Comparison of ENCODE assay signal across 19 mouse cellular contexts in genomic region chr1:156669208-156669983, GRCm38 (mm10). TPM values are rescaled to one million over a fixed set of nuclear protein-coding genes. Genes with fewer than 3 reads are reported as not detected.
DNase-seq lines count a peak whose midpoint lies in the region; ATAC-seq and TF ChIP-seq lines count a peak whose summit lies in the region.
"Had no signal": no experiment of that assay in that cellular context is flagged by ENCODE, and none has a peak within 500 bp of the region (broad histone marks: within the 10 kb centered on the region; RNA-seq: fewer than 3 reads in every experiment).

No protein-coding gene starts in this region.

- H3K9me3 ChIP-seq in ES-Bruce4 (replicated peaks; ENCODE audit: control insufficient read depth, insufficient read depth, low read length, poor library complexity, severe bottlenecking) = no peaks in the 10 kb centered on the region
- no peaks in the 10 kb centered on the region for H3K9me3 ChIP-seq in lung, embryonic 16.5 days (ENCODE audit: control insufficient read depth, low read length)
- H3K9me3 ChIP-seq in intestine, embryonic 15.5 days = no peaks in the 10 kb centered on the region
- H3K9me3 ChIP-seq in liver, embryonic 12.5 days (replicated peaks) = no peaks in the 10 kb centered on the region
- H3K9me3 ChIP-seq: embryonic facial prominence, embryonic 12.5 days; hindbrain, embryonic 13.5 days; kidney, embryonic 15.5 days; liver, embryonic 15.5 days had no signal

- H3K27me3 ChIP-seq in ES-Bruce4 (ENCODE audit: control insufficient read depth, insufficient read depth, low read length, poor library complexity, severe bottlenecking) = no peaks in the 10 kb centered on the region
- no peaks in the 10 kb centered on the region for H3K27me3 ChIP-seq in lung, embryonic 16.5 days (ENCODE audit: control insufficient read depth, insufficient read depth, low read depth, low read length)
- H3K27me3 ChIP-seq in small intestine, adult 2 months (ENCODE audit: control insufficient read depth, insufficient read depth, low read length) = no peaks in the 10 kb centered on the region
- no peaks in the 10 kb centered on the region for H3K27me3 ChIP-seq in intestine, embryonic 15.5 days (replicated peaks)
- H3K27me3 ChIP-seq in liver, embryonic 12.5 days (replicated peaks) = peaks cover 16% of the 10 kb centered on the region; the same call in 1 of the 2 replicates
- H3K27me3 ChIP-seq: kidney, embryonic 15.5 days had no signal

- no peak overlapping the region for H3K4me2 ChIP-seq in lung, embryonic 16.5 days (ENCODE audit: low read depth, low read length)
- no peak overlapping the region for H3K4me2 ChIP-seq in intestine, embryonic 15.5 days (replicated peaks)
- H3K4me2 ChIP-seq in liver, embryonic 12.5 days = no peak overlapping the region
- H3K4me2 ChIP-seq: embryonic facial prominence, embryonic 12.5 days; hindbrain, embryonic 13.5 days; kidney, embryonic 15.5 days; liver, embryonic 15.5 days had no signal

- no peak for TF ChIP-seq CTCF in ES-Bruce4 (IDR thresholded peaks at IDR 0.05; ENCODE audit: low read depth, low read length)
- no peak for TF ChIP-seq CTCF in small intestine, adult 2 months (IDR thresholded peaks at IDR 0.05; ENCODE audit: extremely low read depth, insufficient read length, insufficient replicate concordance, low read depth, low read length)

- 32% methylated on average over 11 of the region's 11 CpGs for WGBS in lung, embryonic 16.5 days
- 50% methylated on average over 11 of the region's 11 CpGs for WGBS in small intestine, adult 2 months
- 33% methylated on average over 11 of the region's 11 CpGs for WGBS in intestine, embryonic 15.5 days
- WGBS in liver, embryonic 12.5 days (ENCODE audit: insufficient replicate concordance) = 65% methylated on average over 11 of the region's 11 CpGs

- H3K4me3 ChIP-seq in ES-Bruce4 (ENCODE audit: low read depth, low read length) = peak overlapping the region; percentile 14
- H3K4me3 ChIP-seq in lung, embryonic 16.5 days (ENCODE audit: low read length) = no peak overlapping the region
- H3K4me3 ChIP-seq in small intestine, adult 2 months (ENCODE audit: low read depth, low read length) = no peak overlapping the region
- no peak overlapping the region for H3K4me3 ChIP-seq in intestine, embryonic 15.5 days (replicated peaks)
- H3K4me3 ChIP-seq in liver, embryonic 12.5 days = no peak overlapping the region
- H3K4me3 ChIP-seq: embryonic facial prominence, embryonic 12.5 days; hindbrain, embryonic 13.5 days; kidney, embryonic 15.5 days; liver, embryonic 15.5 days had no signal

- peak; percentile 87 for DNase-seq in ZHBTc4 (ENCODE audit: low read depth, low spot score)
- DNase-seq in gastrocnemius, postnatal 14 days = no peak
- DNase-seq: adrenal gland, postnatal 14 days; cerebellum, adult 18-20 months; cerebellum, postnatal 36 days; forebrain, postnatal 0 days; left cerebral cortex, postnatal 4 days; right cerebral cortex, postnatal 25 days; thymus, adult 18-20 months had no signal

- H3K9ac ChIP-seq in ES-Bruce4 (ENCODE audit: low read depth, poor library complexity, severe bottlenecking) = no peak overlapping the region
- no peak overlapping the region for H3K9ac ChIP-seq in lung, embryonic 16.5 days (ENCODE audit: low read length)
- no peak overlapping the region for H3K9ac ChIP-seq in intestine, embryonic 15.5 days
- no peak overlapping the region for H3K9ac ChIP-seq in liver, embryonic 12.5 days
- H3K9ac ChIP-seq: embryonic facial prominence, embryonic 12.5 days; forebrain, postnatal 0 days; hindbrain, embryonic 13.5 days; kidney, embryonic 15.5 days; liver, embryonic 15.5 days had no signal

- TF ChIP-seq EP300 in ES-Bruce4 (IDR thresholded peaks at IDR 0.05; ENCODE audit: insufficient read depth, low read depth, low read length) = peak; percentile 80

- no peaks in the 10 kb centered on the region for H3K36me3 ChIP-seq in ES-Bruce4 (ENCODE audit: control insufficient read depth, insufficient read depth, low read length, poor library complexity, severe bottlenecking)
- no peaks in the 10 kb centered on the region for H3K36me3 ChIP-seq in lung, embryonic 16.5 days (ENCODE audit: control insufficient read depth, insufficient read depth, low read length)
- no peaks in the 10 kb centered on the region for H3K36me3 ChIP-seq in small intestine, adult 2 months (ENCODE audit: control insufficient read depth, insufficient read depth, low read length)
- H3K36me3 ChIP-seq in intestine, embryonic 15.5 days = no peaks in the 10 kb centered on the region
- H3K36me3 ChIP-seq in liver, embryonic 12.5 days = no peaks in the 10 kb centered on the region
- H3K36me3 ChIP-seq: embryonic facial prominence, embryonic 12.5 days; hindbrain, embryonic 13.5 days; kidney, embryonic 15.5 days; liver, embryonic 15.5 days had no signal

- intact Hi-C loops in gastrocnemius, postnatal 14 days (cut with DNase I; ENCODE audit: low total_unique reads) = no loop called here

- peak; percentile 35 for ATAC-seq in lung, embryonic 16.5 days (ENCODE audit: low read depth)
- no peak for ATAC-seq in intestine, embryonic 15.5 days
- ATAC-seq in liver, embryonic 12.5 days = no peak
- ATAC-seq: forebrain, postnatal 0 days; intestine, embryonic 16.5 days had no signal

- no peak for TF ChIP-seq POLR2A in ES-Bruce4 (IDR thresholded peaks at IDR 0.05; ENCODE audit: insufficient read depth, low read length)
- no peak for TF ChIP-seq POLR2A in small intestine, adult 2 months (IDR thresholded peaks at IDR 0.05; ENCODE audit: low read depth, low read length)

- H3K4me1 ChIP-seq in ES-Bruce4 (ENCODE audit: control insufficient read depth, insufficient read depth, low read length) = peaks cover 7% of the 10 kb centered on the region
- H3K4me1 ChIP-seq in lung, embryonic 16.5 days (replicated peaks; ENCODE audit: control insufficient read depth, insufficient read depth, low read length) = peaks cover 16% of the 10 kb centered on the region
- H3K4me1 ChIP-seq in small intestine, adult 2 months (ENCODE audit: control insufficient read depth, insufficient read depth, insufficient read length, low read length) = peaks cover 26% of the 10 kb centered on the region
- peaks cover 12% of the 10 kb centered on the region; the same call in 1 of the 2 replicates for H3K4me1 ChIP-seq in intestine, embryonic 15.5 days (replicated peaks)
- peaks cover 27% of the 10 kb centered on the region for H3K4me1 ChIP-seq in liver, embryonic 12.5 days

- peak overlapping the region; percentile 93 for H3K27ac ChIP-seq in ES-Bruce4 (ENCODE audit: insufficient read depth, low read length)
- peak overlapping the region; percentile 33; the same call in 1 of the 2 replicates for H3K27ac ChIP-seq in lung, embryonic 16.5 days (ENCODE audit: low read length)
- peak overlapping the region; percentile 44 for H3K27ac ChIP-seq in small intestine, adult 2 months (ENCODE audit: insufficient read depth, low read depth, low read length)
- H3K27ac ChIP-seq in intestine, embryonic 15.5 days = no peak overlapping the region
- no peak overlapping the region for H3K27ac ChIP-seq in liver, embryonic 12.5 days
- H3K27ac ChIP-seq: embryonic facial prominence, embryonic 12.5 days; hindbrain, embryonic 13.5 days; kidney, embryonic 15.5 days; liver, embryonic 15.5 days had no signal

RNA-seq across cellular contexts. Expression of gene Tor3a, which starts 4.8 kb away (rescaled TPM):
- polyA plus RNA-seq in ES-Bruce4 (2011; ENCODE audit: insufficient read depth, insufficient read length, low read depth, missing spikeins) = 26.9 and 27.9 TPM in 2 replicates
- 14.0 and 17.0 TPM in 2 replicates for polyA plus RNA-seq in lung, embryonic 16.5 days (2015; fragmentation: Nextera tagmentation; extraction: Ambion mirVana)
- 21.5 and 31.0 TPM in 2 replicates for polyA plus RNA-seq in small intestine, adult 2 months (2012; rRNA removed)
- 5.4 and 5.6 TPM in 2 replicates for polyA plus RNA-seq in intestine, embryonic 15.5 days (2015; fragmentation: Nextera tagmentation; extraction: Ambion mirVana)
- 1 to 10 TPM; 5.3 to 7.4 TPM for total RNA-seq in gastrocnemius, postnatal 14 days (2021)
- polyA plus RNA-seq in liver, embryonic 12.5 days (2016; fragmentation: Nextera tagmentation; extraction: Ambion mirVana) = 2.9 and 3.3 TPM in 2 replicates

RNA-seq across cellular contexts. Expression of gene Fam20b, which starts 49.5 kb away (rescaled TPM):
- 22.1 and 23.5 TPM in 2 replicates for polyA plus RNA-seq in ES-Bruce4 (2011; ENCODE audit: insufficient read depth, insufficient read length, low read depth, missing spikeins)
- 19.7 and 23.6 TPM in 2 replicates for polyA plus RNA-seq in lung, embryonic 16.5 days (2015; fragmentation: Nextera tagmentation; extraction: Ambion mirVana)
- 12.7 and 25.7 TPM in 2 replicates for polyA plus RNA-seq in small intestine, adult 2 months (2012; rRNA removed)
- 45.5 and 48.0 TPM in 2 replicates for polyA plus RNA-seq in intestine, embryonic 15.5 days (2015; fragmentation: Nextera tagmentation; extraction: Ambion mirVana)
- total RNA-seq in gastrocnemius, postnatal 14 days (2021) = 10 to 100 TPM; 26.8 to 27.2 TPM
- polyA plus RNA-seq in liver, embryonic 12.5 days (2016; fragmentation: Nextera tagmentation; extraction: Ambion mirVana) = 15.5 and 17.1 TPM in 2 replicates

Comparison
In these comparisons a context has a peak if more than half of its experiments do, and no peak if none do; other contexts are left out.
1. H3K27ac ChIP-seq: peak in ES-Bruce4 (single experiment), lung, embryonic 16.5 days (single experiment) and small intestine, adult 2 months (single experiment); none in intestine, embryonic 15.5 days (single experiment) and liver, embryonic 12.5 days (single experiment).